Mouse (Mus musculus): ENCODE measurements around the gene Olfr223. TPM values are rescaled to one million over a fixed set of nuclear protein-coding genes. Genes with fewer than 3 reads are reported as not detected.

Gene Olfr223
- polyA plus RNA-seq, 2 experiments = not detected

GRCm38 (mm10) chr11:59635821-59636694 lies 43.0 kb upstream of the Olfr223 start:
- Histone ChIP-seq H3K36me3 (ENCODE audit: control insufficient read depth, insufficient read depth, low read length) (no peaks in the 10 kb centered on the region), H3K9me3 (ENCODE audit: control insufficient read depth, low read length) (no peaks in the 10 kb centered on the region), H3K27ac (replicated peaks; ENCODE audit: low read depth, low read length) (no peak overlapping the region), H3K4me1 (ENCODE audit: control insufficient read depth, insufficient read depth, low read length) (no peaks in the 10 kb centered on the region), H3K4me3 (replicated peaks; ENCODE audit: low read length) (no peak overlapping the region), H3K4me2 (replicated peaks; ENCODE audit: low read depth, low read length, severe bottlenecking) (no peak overlapping the region), H3K9ac (ENCODE audit: low read depth, low read length, severe bottlenecking) (no peak overlapping the region), H3K27me3 (ENCODE audit: control insufficient read depth, insufficient read depth, low read length) (no peaks in the 10 kb centered on the region)
- 77% methylated on average over 12 of the region's 12 CpGs for WGBS
- no peak for TF ChIP-seq POLR2A (IDR thresholded peaks at IDR 0.05; ENCODE audit: borderline replicate concordance, extremely low read depth, insufficient read depth, insufficient read length)
- ATAC-seq (ENCODE audit: low FRiP score, low read depth) (no peak), DNase-seq (ENCODE audit: low spot score) (no peak)

- no peak for ATAC-seq (ENCODE audit: low FRiP score, low read depth)
Measured at GRCm38 (mm10) chr11:59635251-59635795, 42.2 kb upstream of the Olfr223 start.

GRCm38 (mm10) chr11:59634001-59634660 lies 41.0 kb upstream of the Olfr223 start:
- Histone ChIP-seq H3K27ac (replicated peaks; ENCODE audit: low read depth, low read length) (no peak overlapping the region), H3K9me3 (ENCODE audit: control insufficient read depth, low read length) (no peaks in the 10 kb centered on the region), H3K4me3 (replicated peaks; ENCODE audit: low read length) (no peak overlapping the region), H3K9ac (ENCODE audit: low read depth, low read length, severe bottlenecking) (no peak overlapping the region), H3K36me3 (ENCODE audit: control insufficient read depth, insufficient read depth, low read length) (no peaks in the 10 kb centered on the region), H3K27me3 (ENCODE audit: control insufficient read depth, insufficient read depth, low read length) (no peaks in the 10 kb centered on the region), H3K4me2 (replicated peaks; ENCODE audit: low read depth, low read length, severe bottlenecking) (no peak overlapping the region), H3K4me1 (ENCODE audit: control insufficient read depth, insufficient read depth, low read length) (no peaks in the 10 kb centered on the region)
- ATAC-seq (ENCODE audit: low FRiP score, low read depth) (no peak), DNase-seq (ENCODE audit: low spot score) (peak; percentile 20)
- TF ChIP-seq POLR2A (IDR thresholded peaks at IDR 0.05; ENCODE audit: borderline replicate concordance, extremely low read depth, insufficient read depth, insufficient read length) = no peak
- WGBS = 80% methylated on average over 7 of the region's 7 CpGs

More at GRCm38 (mm10) chr11:59635251-59635795, 42.2 kb upstream of the Olfr223 start:
- 50% methylated on average over 9 of the region's 9 CpGs for WGBS
- H3K9ac ChIP-seq (ENCODE audit: low read depth, low read length, severe bottlenecking) = no peak overlapping the region
- no peak overlapping the region for H3K4me2 ChIP-seq (replicated peaks; ENCODE audit: low read depth, low read length, severe bottlenecking)
- H3K4me1 ChIP-seq (ENCODE audit: control insufficient read depth, insufficient read depth, low read length) = no peaks in the 10 kb centered on the region
- H3K4me3 ChIP-seq (replicated peaks; ENCODE audit: low read length) = no peak overlapping the region
- H3K27ac ChIP-seq (replicated peaks; ENCODE audit: low read depth, low read length) = no peak overlapping the region
- TF ChIP-seq POLR2A (IDR thresholded peaks at IDR 0.05; ENCODE audit: borderline replicate concordance, extremely low read depth, insufficient read depth, insufficient read length) = no peak
- peak; percentile 36 for DNase-seq (ENCODE audit: low spot score)
- H3K27me3 ChIP-seq (ENCODE audit: control insufficient read depth, insufficient read depth, low read length) = no peaks in the 10 kb centered on the region
- H3K36me3 ChIP-seq (ENCODE audit: control insufficient read depth, insufficient read depth, low read length) = no peaks in the 10 kb centered on the region
- no peaks in the 10 kb centered on the region for H3K9me3 ChIP-seq (ENCODE audit: control insufficient read depth, low read length)

- no peak overlapping the region for H3K4me3 ChIP-seq (replicated peaks; ENCODE audit: low read length)
- no peak overlapping the region for H3K9ac ChIP-seq (ENCODE audit: low read depth, low read length, severe bottlenecking)
- H3K27ac ChIP-seq (replicated peaks; ENCODE audit: low read depth, low read length) = no peak overlapping the region
- no peak for TF ChIP-seq POLR2A (IDR thresholded peaks at IDR 0.05; ENCODE audit: borderline replicate concordance, extremely low read depth, insufficient read depth, insufficient read length)
- peak; percentile 18 for DNase-seq (ENCODE audit: low spot score)
- H3K27me3 ChIP-seq (ENCODE audit: control insufficient read depth, insufficient read depth, low read length) = no peaks in the 10 kb centered on the region
- H3K9me3 ChIP-seq (ENCODE audit: control insufficient read depth, low read length) = no peaks in the 10 kb centered on the region
- no peak for ATAC-seq (ENCODE audit: low FRiP score, low read depth)
- no peak overlapping the region for H3K4me2 ChIP-seq (replicated peaks; ENCODE audit: low read depth, low read length, severe bottlenecking)
- no peaks in the 10 kb centered on the region for H3K36me3 ChIP-seq (ENCODE audit: control insufficient read depth, insufficient read depth, low read length)
- no peaks in the 10 kb centered on the region for H3K4me1 ChIP-seq (ENCODE audit: control insufficient read depth, insufficient read depth, low read length)
- 26% methylated on average over 5 of the region's 5 CpGs for WGBS
Measured at GRCm38 (mm10) chr11:59633037-59633436, 39.9 kb upstream of the Olfr223 start.

DNA sequence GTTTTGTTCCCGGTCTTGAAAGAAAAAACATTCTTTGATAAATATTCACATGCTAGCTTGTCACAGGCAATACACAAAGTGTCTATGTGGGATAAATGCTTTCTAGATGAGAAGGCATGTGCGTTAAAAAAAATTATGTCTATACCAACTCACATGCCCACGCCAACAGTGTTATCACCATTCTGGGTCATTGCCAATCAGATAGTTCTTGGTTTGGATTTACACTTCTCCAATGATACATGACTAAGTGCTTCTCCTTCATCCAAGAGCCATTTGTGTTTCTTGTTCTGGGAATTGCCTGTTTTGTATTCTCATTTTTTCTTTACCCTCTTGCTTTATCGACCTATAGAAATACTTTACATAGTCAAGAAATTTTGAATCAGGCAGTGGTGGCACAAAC lies 38.9 kb upstream of the Olfr223 start:
- ATAC-seq (ENCODE audit: low FRiP score, low read depth) = no peak
- TF ChIP-seq POLR2A (IDR thresholded peaks at IDR 0.05; ENCODE audit: borderline replicate concordance, extremely low read depth, insufficient read depth, insufficient read length) = no peak
- no peak overlapping the region for H3K27ac ChIP-seq (replicated peaks; ENCODE audit: low read depth, low read length)
- H3K27me3 ChIP-seq (ENCODE audit: control insufficient read depth, insufficient read depth, low read length) = no peaks in the 10 kb centered on the region
- 85% methylated on average over 4 of the region's 4 CpGs for WGBS
- no peak overlapping the region for H3K9ac ChIP-seq (ENCODE audit: low read depth, low read length, severe bottlenecking)
- H3K4me1 ChIP-seq (ENCODE audit: control insufficient read depth, insufficient read depth, low read length) = no peaks in the 10 kb centered on the region
- no peak overlapping the region for H3K4me2 ChIP-seq (replicated peaks; ENCODE audit: low read depth, low read length, severe bottlenecking)
- no peak for DNase-seq (ENCODE audit: low spot score)
- no peak overlapping the region for H3K4me3 ChIP-seq (replicated peaks; ENCODE audit: low read length)
- no peaks in the 10 kb centered on the region for H3K36me3 ChIP-seq (ENCODE audit: control insufficient read depth, insufficient read depth, low read length)
- no peaks in the 10 kb centered on the region for H3K9me3 ChIP-seq (ENCODE audit: control insufficient read depth, low read length)

Measured in limb, embryonic 14.5 days (tissue).